In genomic region chr5:131717359-131717965, GRCm38 (mm10) we compare ENCODE assay signal across 11 mouse cellular contexts.
A peak's percentile ranks its signal among the peaks of the same experiment; 100 is the strongest.
DNase-seq lines count a peak whose midpoint lies in the region; ATAC-seq and TF ChIP-seq lines count a peak whose summit lies in the region.
"Had no signal": no experiment of that assay in that cellular context is flagged by ENCODE, and none has a peak within 500 bp of the region (broad histone marks: within the 10 kb centered on the region; RNA-seq: fewer than 3 reads in every experiment).

No protein-coding gene starts in this region.

- no peak for TF ChIP-seq POLR2A in lung, adult 2 months (IDR thresholded peaks at IDR 0.05; ENCODE audit: borderline replicate concordance, extremely low read depth, low read depth, low read length)

- peak; percentile 58; the same call in 1 of the 2 replicates for ATAC-seq in midbrain, embryonic 12.5 days (ENCODE audit: low FRiP score, low read depth)
- ATAC-seq in intestine, embryonic 15.5 days, result no peak

- H3K4me3 ChIP-seq in midbrain, embryonic 12.5 days, result no peak overlapping the region
- H3K4me3 ChIP-seq in intestine, embryonic 15.5 days (replicated peaks), result no peak overlapping the region
- no peak overlapping the region for H3K4me3 ChIP-seq in lung, adult 2 months (replicated peaks; ENCODE audit: extremely low read depth, low read depth, low read length)
- H3K4me3 ChIP-seq: heart, embryonic 10.5 days; lung, embryonic 15.5 days had no signal

- peak; percentile 47 to 49 for DNase-seq in cerebellum, postnatal 10 days
- no peak for DNase-seq in cerebellum, postnatal 36 days
- peak; percentile 39 for DNase-seq in right cerebral cortex, adult 18-20 months
- no peak for DNase-seq in right cerebral cortex, postnatal 4 days
- DNase-seq in telencephalon, adult 2 months (ENCODE audit: low read depth, low spot score), result peak; percentile 53
- no peak for DNase-seq in lung, adult 2 months
- DNase-seq: embryo, embryonic 11 days had no signal

- 0 out of 2 replicates have a peak, but pooled peaks cover 4% of the 10 kb centered on the region for H3K9me3 ChIP-seq in midbrain, embryonic 12.5 days
- no peaks in the 10 kb centered on the region for H3K9me3 ChIP-seq in intestine, embryonic 15.5 days
- H3K9me3 ChIP-seq: lung, embryonic 15.5 days had no signal

- H3K4me2 ChIP-seq in midbrain, embryonic 12.5 days (replicated peaks), result no peak overlapping the region
- H3K4me2 ChIP-seq in intestine, embryonic 15.5 days (replicated peaks), result no peak overlapping the region
- H3K4me2 ChIP-seq: lung, embryonic 15.5 days had no signal

- H3K4me1 ChIP-seq in midbrain, embryonic 12.5 days, result peaks cover 32% of the 10 kb centered on the region
- no peaks in the 10 kb centered on the region for H3K4me1 ChIP-seq in intestine, embryonic 15.5 days (replicated peaks)
- no peaks in the 10 kb centered on the region for H3K4me1 ChIP-seq in lung, adult 2 months (ENCODE audit: control insufficient read depth, insufficient read depth, low read length)
- H3K4me1 ChIP-seq: lung, embryonic 15.5 days had no signal

- H3K9ac ChIP-seq in midbrain, embryonic 12.5 days (replicated peaks), result no peak overlapping the region
- H3K9ac ChIP-seq in intestine, embryonic 15.5 days, result no peak overlapping the region
- H3K9ac ChIP-seq: lung, embryonic 15.5 days had no signal

- peak overlapping the region; percentile 63 for H3K27ac ChIP-seq in midbrain, embryonic 12.5 days (replicated peaks)
- H3K27ac ChIP-seq in intestine, embryonic 15.5 days, result no peak overlapping the region
- H3K27ac ChIP-seq: heart, embryonic 10.5 days; lung, embryonic 15.5 days had no signal

- no peaks in the 10 kb centered on the region for H3K27me3 ChIP-seq in midbrain, embryonic 12.5 days
- H3K27me3 ChIP-seq in intestine, embryonic 15.5 days (replicated peaks), result no peaks in the 10 kb centered on the region
- H3K27me3 ChIP-seq: lung, embryonic 15.5 days had no signal

- WGBS in midbrain, embryonic 12.5 days, result 67% methylated on average over 19 of the region's 19 CpGs
- WGBS in intestine, embryonic 15.5 days, result 71% methylated on average over 19 of the region's 19 CpGs
- 88% methylated on average over 19 of the region's 19 CpGs for WGBS in lung, adult 2 months

- TF ChIP-seq CTCF in lung, adult 2 months (IDR thresholded peaks at IDR 0.05; ENCODE audit: insufficient read depth, low read length), result no peak

- 0 out of 2 replicates have a peak, but pooled peaks cover 5% of the 10 kb centered on the region for H3K36me3 ChIP-seq in midbrain, embryonic 12.5 days
- H3K36me3 ChIP-seq in intestine, embryonic 15.5 days, result no peaks in the 10 kb centered on the region
- H3K36me3 ChIP-seq: lung, embryonic 15.5 days had no signal

Comparison
In these comparisons a context has a peak if more than half of its experiments do, and no peak if none do; other contexts are left out.
1. DNase-seq: peak in cerebellum, postnatal 10 days (2 of 2), right cerebral cortex, adult 18-20 months (single experiment) and telencephalon, adult 2 months (single experiment); none in cerebellum, postnatal 36 days (0 of 2), right cerebral cortex, postnatal 4 days (single experiment) and lung, adult 2 months (single experiment).